Mouse (Mus musculus) bone marrow macrophage, adult 2 months (primary cell): ENCODE measurements around the gene Nav2.

Experiments
- CTCF ChIP-seq: IDR thresholded peaks from 2 replicates; pipeline ENCODE4 v1.5.1; 2012; ENCODE audit warnings: low read depth, mild to moderate bottlenecking, low read length, moderate library complexity
- POLR2A ChIP-seq: IDR thresholded peaks from 2 replicates; pipeline ENCODE4 v1.6.1; 2012; ENCODE audit warnings: mild to moderate bottlenecking, low read depth, low read length, borderline replicate concordance

- no peak for TF ChIP-seq CTCF
- no peak for TF ChIP-seq POLR2A
Measured at GRCm38 (mm10) chr7:49190231-49190985, 281.9 kb downstream of the Nav2 start.
